Mouse (Mus musculus) adrenal gland, postnatal 25 days (tissue): ENCODE measurements at regions not wholly inside any gene's neighbourhood (a gene's known extent, or its start where the extent isn't known, plus 50 kb on each side); places are given as distances from the start of the nearest gene placed in this dataset.

Experiments
- DNase-seq: peaks from one replicate; pipeline ENCODE4 v3.0.0; 2021; ENCODE audit warnings: mixed read lengths

- no peak for DNase-seq
These were observed 565.5 kb upstream of the B3galt2 start for GRCm38 (mm10) chr1:143074999-143075398.

GRCm38 (mm10) chr1:143080441-143080840, 560.0 kb upstream of the B3galt2 start:
- DNase-seq, result no peak

DNA sequence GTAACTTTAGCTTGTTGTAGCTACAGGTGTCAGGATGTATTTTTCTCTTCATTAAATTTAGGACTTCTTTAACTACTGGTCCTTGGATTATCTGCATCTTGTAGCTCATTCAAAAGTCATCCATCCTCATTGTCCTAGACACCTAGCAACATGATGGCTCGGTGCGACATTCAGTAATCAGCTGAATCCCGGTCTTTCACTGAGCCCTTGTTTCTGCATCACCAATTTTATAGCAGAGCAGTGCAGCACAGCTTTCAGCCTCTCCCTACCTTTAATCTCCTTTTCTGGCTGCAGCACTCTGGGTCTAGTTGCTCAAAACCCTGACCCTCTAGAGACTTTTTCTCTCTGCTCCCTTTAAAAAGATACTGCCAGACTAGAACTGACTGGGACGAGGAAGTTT, 543.6 kb upstream of the B3galt2 start:
- no peak for DNase-seq

- no peak for DNase-seq
These were observed 542.2 kb upstream of the B3galt2 start for GRCm38 (mm10) chr1:143098307-143098706.

- DNase-seq, result no peak
These were observed 518.3 kb upstream of the B3galt2 start for GRCm38 (mm10) chr1:143122185-143122584.

DNA sequence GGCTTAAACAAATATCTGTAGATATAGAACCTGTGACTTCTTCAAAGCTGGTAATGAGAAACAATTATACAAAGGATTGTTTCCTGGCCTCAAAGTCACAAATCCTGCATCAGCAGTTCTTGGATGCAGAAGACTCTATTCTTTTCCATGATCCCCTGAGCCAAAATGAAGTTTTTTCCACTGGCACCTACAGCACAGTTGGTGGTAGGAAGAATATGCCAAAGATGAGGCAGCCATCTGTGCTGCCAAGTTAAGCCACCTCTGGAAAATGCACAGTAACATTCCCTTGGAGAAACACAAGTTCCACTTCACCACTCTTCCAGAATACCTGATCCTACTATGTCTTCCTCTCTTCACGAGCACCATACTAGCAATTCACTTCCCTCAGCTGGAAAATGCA, 510.2 kb upstream of the B3galt2 start:
- DNase-seq, result no peak

DNA sequence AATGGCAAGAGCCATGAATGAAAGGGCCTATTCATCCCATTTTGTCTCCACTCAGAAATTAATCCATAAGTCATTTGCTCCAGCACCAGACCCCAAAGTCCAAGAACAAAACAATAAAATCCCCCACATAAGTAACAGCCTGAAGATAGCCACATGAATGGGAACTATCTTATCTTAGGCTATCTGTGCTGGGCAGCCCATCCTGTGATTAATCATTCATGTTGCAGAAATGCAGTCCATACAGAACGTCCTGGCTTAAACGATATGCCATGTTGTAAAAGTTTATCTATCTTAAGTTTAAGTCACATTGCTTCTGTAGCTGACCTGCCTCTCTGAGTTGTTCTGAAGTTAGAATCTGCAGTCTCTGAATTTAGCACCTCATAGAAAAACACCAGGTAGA, 507.7 kb upstream of the B3galt2 start:
- no peak for DNase-seq

DNA sequence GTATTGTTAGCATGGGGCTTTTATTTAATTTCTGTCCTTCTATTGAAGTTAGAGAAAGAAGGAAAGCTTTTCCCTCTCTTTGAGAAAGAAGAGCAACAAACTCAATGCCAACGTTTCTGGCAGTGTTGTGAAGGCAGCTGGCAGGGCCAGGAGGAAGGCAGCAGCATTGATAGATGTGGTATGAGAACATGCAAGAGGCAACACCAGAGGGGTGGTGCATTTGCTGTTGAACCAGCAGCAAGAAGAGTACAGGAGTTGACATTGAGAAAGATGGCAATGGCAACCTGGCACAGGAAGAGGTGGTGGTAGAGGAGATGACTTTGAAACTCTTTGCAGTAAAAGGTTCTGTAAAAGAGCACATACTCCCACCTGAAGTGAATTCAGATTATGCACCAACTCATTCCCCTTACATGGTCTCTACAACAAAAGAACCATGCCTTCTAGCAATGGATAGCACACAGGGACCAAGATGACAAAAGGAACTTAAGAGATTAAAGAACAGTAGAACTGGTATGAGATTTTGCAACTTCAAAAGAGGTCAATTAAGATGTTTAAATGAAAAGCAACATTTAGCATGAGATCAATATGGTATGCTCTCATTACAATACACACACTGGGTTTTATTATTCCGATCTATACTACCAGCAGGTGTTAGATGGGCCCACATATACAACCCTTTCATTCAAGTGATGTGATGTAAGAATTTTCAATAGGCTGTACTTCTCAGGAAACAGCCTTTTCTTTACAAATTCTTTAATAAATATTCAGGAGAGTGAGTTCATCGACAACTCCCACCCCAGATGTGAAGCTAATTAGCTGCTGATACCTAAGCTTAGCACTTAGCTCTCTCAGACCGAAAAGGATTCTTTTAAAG, 495.1 kb upstream of the B3galt2 start:
- DNase-seq, result no peak

DNA sequence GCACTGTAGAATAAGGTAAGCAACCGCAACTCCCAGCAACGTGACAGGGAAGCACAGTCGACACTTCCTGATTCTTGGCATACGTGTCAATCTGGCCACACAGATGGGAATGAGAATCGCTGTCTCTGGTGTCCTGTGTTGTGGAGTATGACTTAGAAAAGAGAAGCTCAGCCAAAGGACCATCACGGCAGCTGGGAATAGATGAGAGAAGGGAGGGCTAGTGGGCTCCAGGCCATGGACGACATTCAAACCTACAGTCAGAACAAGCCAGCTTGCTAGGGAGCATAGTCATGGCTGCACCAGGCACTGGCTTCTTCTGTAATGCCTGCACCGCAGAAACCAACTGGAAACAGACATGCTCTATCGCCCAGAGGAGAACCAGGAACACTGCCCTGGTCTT, 469.2 kb upstream of the B3galt2 start:
- no peak for DNase-seq

- DNase-seq, result no peak
These were observed 466.6 kb upstream of the B3galt2 start for GRCm38 (mm10) chr1:143173836-143174235.

DNA sequence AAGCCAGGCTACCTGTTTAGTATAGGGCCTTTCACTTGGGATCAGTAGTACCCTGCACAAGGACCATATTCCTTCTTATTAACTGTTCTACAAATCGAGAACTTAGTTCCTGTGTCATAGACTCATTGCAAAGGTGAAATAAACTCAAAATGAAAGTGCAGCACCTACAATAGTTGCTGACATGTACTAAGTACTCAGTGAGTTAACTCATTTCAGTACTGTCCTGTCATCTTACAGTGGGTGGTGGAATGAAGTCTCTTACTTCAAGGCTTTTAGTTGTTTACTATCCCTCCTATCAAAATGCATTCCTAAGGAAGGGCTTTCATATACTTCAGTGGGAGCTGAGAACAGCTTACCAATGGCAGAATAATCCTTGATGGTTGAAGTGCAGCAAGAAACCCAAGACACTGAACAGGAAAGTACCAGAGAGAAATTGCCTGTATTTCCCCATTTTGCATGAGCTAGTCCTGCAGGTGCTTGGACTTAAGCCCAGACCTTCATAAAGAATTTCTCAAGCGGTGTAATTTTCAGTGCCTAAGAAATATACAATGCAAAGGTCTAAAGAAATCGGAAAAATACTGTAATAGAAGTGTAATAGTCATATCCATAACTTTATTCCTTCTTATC, 448.2 kb upstream of the B3galt2 start:
- DNase-seq, result no peak

GRCm38 (mm10) chr1:143200213-143200889, 440.1 kb upstream of the B3galt2 start:
- no peak for DNase-seq

- no peak for DNase-seq
These were observed 439.5 kb upstream of the B3galt2 start for GRCm38 (mm10) chr1:143200971-143201370.

- DNase-seq, result no peak
These were observed 438.3 kb upstream of the B3galt2 start for GRCm38 (mm10) chr1:143202182-143202581.

- no peak for DNase-seq
These were observed 436.4 kb upstream of the B3galt2 start for GRCm38 (mm10) chr1:143204070-143204469.

GRCm38 (mm10) chr1:143206995-143207394, 433.5 kb upstream of the B3galt2 start:
- DNase-seq, result no peak

DNA sequence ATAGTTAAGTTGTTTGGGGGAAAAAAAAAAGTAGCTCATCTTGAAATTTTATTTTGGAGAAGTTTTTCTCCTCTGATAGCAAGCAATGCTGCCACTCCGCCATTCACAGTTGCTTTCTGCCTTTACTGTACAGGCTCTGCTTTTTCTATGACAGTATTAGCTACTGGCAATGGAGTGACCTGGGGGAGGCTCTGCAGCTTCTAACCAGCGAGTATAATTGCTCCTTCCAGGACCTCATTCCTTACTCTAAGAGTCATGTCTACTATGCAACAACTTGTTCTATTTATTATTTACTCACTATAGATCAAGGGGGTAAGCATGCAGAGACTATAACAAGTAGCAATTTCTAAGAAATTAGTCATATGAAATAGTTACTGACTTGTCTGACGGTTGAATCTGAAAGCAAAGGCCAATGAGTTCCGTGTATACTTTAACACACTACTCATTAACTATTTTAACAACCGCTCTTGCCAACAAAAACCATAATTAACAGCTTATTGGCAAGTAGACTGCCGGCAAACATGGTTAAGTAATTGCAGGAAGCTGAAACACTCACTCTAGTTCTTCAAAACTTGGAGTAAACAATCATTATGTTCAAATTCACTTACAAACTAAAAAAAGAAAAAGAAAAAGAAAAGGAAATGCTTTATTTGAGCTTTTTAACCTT, 432.9 kb upstream of the B3galt2 start:
- no peak for DNase-seq

DNA sequence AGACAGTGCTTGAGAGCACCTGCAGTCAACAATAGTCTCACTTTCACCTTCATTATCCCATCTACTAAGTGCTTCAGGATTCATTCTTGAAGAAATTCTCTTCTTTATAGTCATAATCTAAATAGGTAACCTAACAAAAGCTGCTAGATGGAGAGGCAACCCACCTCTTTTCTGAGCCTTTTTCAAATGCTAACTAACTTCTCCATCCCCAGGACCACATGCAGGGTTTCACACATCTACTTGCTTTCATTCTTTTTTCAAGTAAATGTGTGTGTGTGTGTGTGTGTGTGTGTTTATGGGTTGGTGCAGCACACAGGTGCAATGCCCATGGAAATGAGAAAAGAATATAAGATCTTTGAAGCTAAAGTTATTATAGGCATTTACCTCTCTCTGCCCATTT, 423.1 kb upstream of the B3galt2 start:
- DNase-seq, result no peak

DNA sequence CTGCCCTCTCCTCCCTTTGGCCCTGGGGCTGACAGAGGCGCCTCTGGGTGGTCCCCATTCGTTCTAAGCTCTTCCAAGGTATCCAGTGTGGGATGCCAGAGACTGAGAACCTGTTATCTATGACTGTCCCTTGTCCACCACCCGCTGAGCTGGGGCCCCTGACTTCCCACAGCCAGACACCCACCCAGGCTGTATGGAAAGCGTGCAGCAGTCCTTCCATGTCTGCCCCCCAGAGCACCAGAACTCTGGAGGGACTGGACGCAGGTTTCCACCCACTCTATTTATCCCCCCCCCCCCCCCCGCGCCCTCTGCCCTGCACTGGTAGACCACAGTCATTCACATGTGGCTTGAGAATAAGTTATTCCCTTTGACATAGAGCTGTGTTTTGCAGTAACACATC, 408.5 kb upstream of the B3galt2 start:
- no peak for DNase-seq

- DNase-seq, result no peak
These were observed 381.8 kb upstream of the B3galt2 start for GRCm38 (mm10) chr1:143258470-143259215.

- no peak for DNase-seq
These were observed 377.0 kb upstream of the B3galt2 start for GRCm38 (mm10) chr1:143263263-143264038.
